ENCODE assay signal across 20 mouse cellular contexts in the genomic region with DNA sequence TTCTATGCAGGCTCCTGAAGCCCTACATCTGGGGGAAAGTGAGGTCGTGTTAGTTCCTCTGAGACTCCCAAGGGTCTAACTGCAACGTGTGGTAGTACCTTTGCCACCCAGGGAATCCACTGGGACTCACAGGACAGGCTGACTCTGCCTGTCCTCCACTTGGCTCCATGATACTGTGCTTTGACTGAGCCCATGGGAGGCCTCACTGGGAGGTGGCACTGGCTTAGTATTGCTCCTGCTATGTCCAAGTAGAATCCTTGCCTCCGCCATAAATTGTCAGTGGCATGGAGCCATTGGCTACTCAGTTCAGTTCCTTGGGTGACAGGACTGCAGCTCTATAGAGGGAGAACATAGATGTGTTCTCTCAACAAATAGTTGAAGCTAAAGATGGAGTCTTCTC.
A peak's percentile ranks its signal among the peaks of the same experiment; 100 is the strongest.
DNase-seq lines count a peak whose midpoint lies in the region; ATAC-seq lines count a peak whose summit lies in the region.
"Had no signal": no experiment of that assay in that cellular context is flagged by ENCODE, and none has a peak within 500 bp of the region (broad histone marks: within the 10 kb centered on the region; RNA-seq: fewer than 3 reads in every experiment).

No protein-coding gene starts in this region.

- no peaks in the 10 kb centered on the region for H3K27me3 ChIP-seq in heart, embryonic 10.5 days (ENCODE audit: insufficient read depth, poor library complexity, severe bottlenecking)
- peaks cover 51% of the 10 kb centered on the region for H3K27me3 ChIP-seq in midbrain, embryonic 10.5 days (ENCODE audit: low read depth, poor library complexity, severe bottlenecking)
- no peaks in the 10 kb centered on the region for H3K27me3 ChIP-seq in midbrain, embryonic 15.5 days (replicated peaks)
- H3K27me3 ChIP-seq in embryonic facial prominence, embryonic 12.5 days = no peaks in the 10 kb centered on the region
- H3K27me3 ChIP-seq in intestine, embryonic 16.5 days (replicated peaks; ENCODE audit: control insufficient read depth, insufficient read depth, low read length) = no peaks in the 10 kb centered on the region; the same call in 1 of the 2 replicates
- H3K27me3 ChIP-seq: neural tube, embryonic 12.5 days had no signal

- peaks cover 65% of the 10 kb centered on the region for H3K4me1 ChIP-seq in heart, embryonic 10.5 days
- peaks cover 71% of the 10 kb centered on the region for H3K4me1 ChIP-seq in midbrain, embryonic 10.5 days
- peaks cover 51% of the 10 kb centered on the region for H3K4me1 ChIP-seq in midbrain, embryonic 15.5 days
- peaks cover 58% of the 10 kb centered on the region for H3K4me1 ChIP-seq in embryonic facial prominence, embryonic 12.5 days
- H3K4me1 ChIP-seq in intestine, embryonic 16.5 days (ENCODE audit: control insufficient read depth, insufficient read depth, low read length) = peaks cover 41% of the 10 kb centered on the region

- H3K4me2 ChIP-seq in midbrain, embryonic 15.5 days = no peak overlapping the region
- H3K4me2 ChIP-seq in embryonic facial prominence, embryonic 12.5 days (replicated peaks) = no peak overlapping the region
- H3K4me2 ChIP-seq in intestine, embryonic 16.5 days (ENCODE audit: low read depth, low read length) = no peak overlapping the region
- H3K4me2 ChIP-seq: hindbrain, embryonic 15.5 days; midbrain, embryonic 13.5 days had no signal

- peak overlapping the region; percentile 91 for H3K27ac ChIP-seq in heart, embryonic 10.5 days
- H3K27ac ChIP-seq in midbrain, embryonic 10.5 days (replicated peaks) = peak overlapping the region; percentile 90
- H3K27ac ChIP-seq in midbrain, embryonic 15.5 days = no peak overlapping the region
- 0 out of 2 replicates have a peak overlapping the region, but pooled peaks have one; percentile 96 for H3K27ac ChIP-seq in embryonic facial prominence, embryonic 12.5 days
- H3K27ac ChIP-seq in intestine, embryonic 16.5 days (ENCODE audit: low read length) = no peak overlapping the region
- H3K27ac ChIP-seq: heart, adult 2 months; left cerebral cortex, adult 2 months; neural tube, embryonic 12.5 days had no signal

- no peak for DNase-seq in heart, embryonic 10.5 days (ENCODE audit: low spot score)
- no peak for DNase-seq in heart, postnatal 4 days
- DNase-seq in midbrain, embryonic 10.5 days (ENCODE audit: low spot score) = no peak
- DNase-seq in cerebellum, adult 8-10 months = no peak
- DNase-seq: cerebellum, adult 18-20 months; cerebellum, postnatal 25 days; forebrain, postnatal 0 days; gastrocnemius, postnatal 25 days; heart, adult 2 months; kidney, adult 8-10 months; retina, postnatal 1 day; right cerebral cortex, postnatal 25 days had no signal

- no peaks in the 10 kb centered on the region for H3K9me3 ChIP-seq in heart, embryonic 10.5 days
- H3K9me3 ChIP-seq in midbrain, embryonic 10.5 days (replicated peaks) = no peaks in the 10 kb centered on the region
- H3K9me3 ChIP-seq in midbrain, embryonic 15.5 days = no peaks in the 10 kb centered on the region
- H3K9me3 ChIP-seq in embryonic facial prominence, embryonic 12.5 days = no peaks in the 10 kb centered on the region
- H3K9me3 ChIP-seq in intestine, embryonic 16.5 days (ENCODE audit: control insufficient read depth, low read length) = no peaks in the 10 kb centered on the region
- H3K9me3 ChIP-seq: hindbrain, embryonic 15.5 days; midbrain, embryonic 13.5 days; neural tube, embryonic 12.5 days had no signal

- no peak for ATAC-seq in midbrain, embryonic 15.5 days (replicated peaks)
- no peak for ATAC-seq in embryonic facial prominence, embryonic 12.5 days (ENCODE audit: insufficient number of reproducible peaks, insufficient read depth, low FRiP score, low TSS enrichment)
- no peak for ATAC-seq in intestine, embryonic 16.5 days
- ATAC-seq: forebrain, postnatal 0 days; lung, postnatal 0 days; midbrain, embryonic 13.5 days had no signal

- H3K4me3 ChIP-seq in heart, embryonic 10.5 days = no peak overlapping the region
- H3K4me3 ChIP-seq in midbrain, embryonic 10.5 days = no peak overlapping the region
- no peak overlapping the region for H3K4me3 ChIP-seq in midbrain, embryonic 15.5 days
- no peak overlapping the region for H3K4me3 ChIP-seq in embryonic facial prominence, embryonic 12.5 days
- no peak overlapping the region for H3K4me3 ChIP-seq in intestine, embryonic 16.5 days (ENCODE audit: low read length)
- H3K4me3 ChIP-seq: heart, adult 2 months; hindbrain, embryonic 15.5 days; left cerebral cortex, adult 2 months; midbrain, embryonic 13.5 days; neural tube, embryonic 12.5 days had no signal

- 54% methylated on average over 3 of the region's 3 CpGs for WGBS in heart, embryonic 10.5 days
- WGBS in midbrain, embryonic 10.5 days = 63% methylated on average over 3 of the region's 3 CpGs
- 56% methylated on average over 3 of the region's 3 CpGs for WGBS in midbrain, embryonic 15.5 days
- WGBS in embryonic facial prominence, embryonic 12.5 days = 51% methylated on average over 3 of the region's 3 CpGs
- 68% methylated on average over 3 of the region's 3 CpGs for WGBS in intestine, embryonic 16.5 days

- no peak overlapping the region for H3K9ac ChIP-seq in midbrain, embryonic 15.5 days
- no peak overlapping the region for H3K9ac ChIP-seq in embryonic facial prominence, embryonic 12.5 days
- H3K9ac ChIP-seq in intestine, embryonic 16.5 days (ENCODE audit: low read depth, low read length) = no peak overlapping the region
- H3K9ac ChIP-seq: forebrain, postnatal 0 days; hindbrain, embryonic 15.5 days; neural tube, embryonic 12.5 days had no signal

- H3K36me3 ChIP-seq in heart, embryonic 10.5 days = no peaks in the 10 kb centered on the region
- no peaks in the 10 kb centered on the region for H3K36me3 ChIP-seq in midbrain, embryonic 10.5 days
- no peaks in the 10 kb centered on the region for H3K36me3 ChIP-seq in midbrain, embryonic 15.5 days (replicated peaks)
- H3K36me3 ChIP-seq in embryonic facial prominence, embryonic 12.5 days = no peaks in the 10 kb centered on the region
- H3K36me3 ChIP-seq in intestine, embryonic 16.5 days (ENCODE audit: control insufficient read depth, insufficient read depth, low read length) = no peaks in the 10 kb centered on the region
- H3K36me3 ChIP-seq: hindbrain, embryonic 15.5 days; midbrain, embryonic 13.5 days; neural tube, embryonic 12.5 days had no signal

Comparison
In these comparisons a context has a peak if more than half of its experiments do, and no peak if none do; other contexts are left out.
1. H3K27ac ChIP-seq: peak in heart, embryonic 10.5 days (single experiment), midbrain, embryonic 10.5 days (single experiment) and embryonic facial prominence, embryonic 12.5 days (single experiment); none in midbrain, embryonic 15.5 days (single experiment) and intestine, embryonic 16.5 days (single experiment).